Mouse (Mus musculus) effector memory CD4-positive, alpha-beta T cell, adult 7 months (primary cell): ENCODE data around the gene Gm13697. TPM values are rescaled to one million over a fixed set of nuclear protein-coding genes. Genes with fewer than 3 reads are reported as not detected.

ENCODE experiments used
- polyA plus RNA-seq: library from polyadenylated mRNA; unstranded; fragments of 100-300 nt; shearing (Covaris generic); gene quantifications from one replicate; pipeline ENCODE4 v1.2.1, GENCODE M21; 2017

Gene Gm13697
- not detected for polyA plus RNA-seq

DNA sequence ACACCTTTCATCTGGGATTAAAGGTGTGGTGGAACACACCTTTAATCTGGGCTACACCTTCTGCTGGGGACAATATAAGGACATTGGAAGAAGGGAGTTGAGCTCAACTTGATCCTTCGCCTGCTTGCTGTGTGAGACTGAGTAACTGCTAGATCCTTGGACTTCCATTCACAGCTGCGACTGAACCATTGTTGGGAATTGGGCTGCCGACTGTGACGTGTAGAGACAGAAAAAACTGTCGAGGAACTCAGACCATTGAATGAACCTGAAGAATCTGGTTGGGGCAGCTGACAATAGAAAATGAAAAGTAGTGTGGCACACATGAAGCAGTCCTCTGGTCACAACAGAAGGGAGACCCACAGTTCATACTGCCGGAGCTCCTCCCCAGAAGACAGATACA lies at the start of gene Gm13697:
Gm13697 (plus strand) TSS at position 301 of the 400 bp plus-strand sequence.

DNA sequence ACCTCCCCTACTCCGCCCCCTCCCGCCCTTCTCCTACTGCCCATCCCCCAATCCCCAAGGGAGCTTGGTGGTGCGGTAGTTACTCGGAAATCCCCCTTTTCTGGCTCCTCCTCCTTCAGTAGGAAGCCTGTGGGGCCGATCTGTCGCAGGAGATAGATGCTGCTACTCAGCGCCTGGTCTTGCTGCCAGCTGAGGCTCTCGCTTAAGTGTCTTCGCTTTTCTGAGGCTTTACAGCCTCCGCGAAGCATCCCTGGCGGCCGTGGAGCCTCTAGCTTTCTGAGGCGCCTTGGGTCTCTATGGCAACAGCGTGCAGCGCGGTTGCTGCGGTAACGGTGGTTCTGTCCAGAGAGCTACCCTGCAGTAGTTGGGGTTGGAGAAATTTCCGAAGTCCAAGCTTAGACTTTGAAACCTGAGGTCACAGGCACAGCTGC lies 43.6 kb upstream of the Gm13697 start, which contains the start of gene Zswim2:
Zswim2 (minus strand) TSS at position 298 of the 431 bp plus-strand sequence.

DNA sequence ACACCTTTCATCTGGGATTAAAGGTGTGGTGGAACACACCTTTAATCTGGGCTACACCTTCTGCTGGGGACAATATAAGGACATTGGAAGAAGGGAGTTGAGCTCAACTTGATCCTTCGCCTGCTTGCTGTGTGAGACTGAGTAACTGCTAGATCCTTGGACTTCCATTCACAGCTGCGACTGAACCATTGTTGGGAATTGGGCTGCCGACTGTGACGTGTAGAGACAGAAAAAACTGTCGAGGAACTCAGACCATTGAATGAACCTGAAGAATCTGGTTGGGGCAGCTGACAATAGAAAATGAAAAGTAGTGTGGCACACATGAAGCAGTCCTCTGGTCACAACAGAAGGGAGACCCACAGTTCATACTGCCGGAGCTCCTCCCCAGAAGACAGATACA lies 29.1 kb upstream of the Gm13697 start, which contains the start of gene Gm13698:
Gm13698 (plus strand) TSS at position 301 of the 400 bp plus-strand sequence.

DNA sequence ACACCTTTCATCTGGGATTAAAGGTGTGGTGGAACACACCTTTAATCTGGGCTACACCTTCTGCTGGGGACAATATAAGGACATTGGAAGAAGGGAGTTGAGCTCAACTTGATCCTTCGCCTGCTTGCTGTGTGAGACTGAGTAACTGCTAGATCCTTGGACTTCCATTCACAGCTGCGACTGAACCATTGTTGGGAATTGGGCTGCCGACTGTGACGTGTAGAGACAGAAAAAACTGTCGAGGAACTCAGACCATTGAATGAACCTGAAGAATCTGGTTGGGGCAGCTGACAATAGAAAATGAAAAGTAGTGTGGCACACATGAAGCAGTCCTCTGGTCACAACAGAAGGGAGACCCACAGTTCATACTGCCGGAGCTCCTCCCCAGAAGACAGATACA lies 23.3 kb upstream of the Gm13697 start, which contains the start of gene Gm13693:
Gm13693 (plus strand) TSS at position 301 of the 400 bp plus-strand sequence.

DNA sequence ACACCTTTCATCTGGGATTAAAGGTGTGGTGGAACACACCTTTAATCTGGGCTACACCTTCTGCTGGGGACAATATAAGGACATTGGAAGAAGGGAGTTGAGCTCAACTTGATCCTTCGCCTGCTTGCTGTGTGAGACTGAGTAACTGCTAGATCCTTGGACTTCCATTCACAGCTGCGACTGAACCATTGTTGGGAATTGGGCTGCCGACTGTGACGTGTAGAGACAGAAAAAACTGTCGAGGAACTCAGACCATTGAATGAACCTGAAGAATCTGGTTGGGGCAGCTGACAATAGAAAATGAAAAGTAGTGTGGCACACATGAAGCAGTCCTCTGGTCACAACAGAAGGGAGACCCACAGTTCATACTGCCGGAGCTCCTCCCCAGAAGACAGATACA lies 17.5 kb upstream of the Gm13697 start, which contains the start of gene Gm13695:
Gm13695 (plus strand) TSS at position 301 of the 400 bp plus-strand sequence.

DNA sequence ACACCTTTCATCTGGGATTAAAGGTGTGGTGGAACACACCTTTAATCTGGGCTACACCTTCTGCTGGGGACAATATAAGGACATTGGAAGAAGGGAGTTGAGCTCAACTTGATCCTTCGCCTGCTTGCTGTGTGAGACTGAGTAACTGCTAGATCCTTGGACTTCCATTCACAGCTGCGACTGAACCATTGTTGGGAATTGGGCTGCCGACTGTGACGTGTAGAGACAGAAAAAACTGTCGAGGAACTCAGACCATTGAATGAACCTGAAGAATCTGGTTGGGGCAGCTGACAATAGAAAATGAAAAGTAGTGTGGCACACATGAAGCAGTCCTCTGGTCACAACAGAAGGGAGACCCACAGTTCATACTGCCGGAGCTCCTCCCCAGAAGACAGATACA lies 11.7 kb upstream of the Gm13697 start, which contains the start of gene Gm13696:
Gm13696 (plus strand) TSS at position 301 of the 400 bp plus-strand sequence.

DNA sequence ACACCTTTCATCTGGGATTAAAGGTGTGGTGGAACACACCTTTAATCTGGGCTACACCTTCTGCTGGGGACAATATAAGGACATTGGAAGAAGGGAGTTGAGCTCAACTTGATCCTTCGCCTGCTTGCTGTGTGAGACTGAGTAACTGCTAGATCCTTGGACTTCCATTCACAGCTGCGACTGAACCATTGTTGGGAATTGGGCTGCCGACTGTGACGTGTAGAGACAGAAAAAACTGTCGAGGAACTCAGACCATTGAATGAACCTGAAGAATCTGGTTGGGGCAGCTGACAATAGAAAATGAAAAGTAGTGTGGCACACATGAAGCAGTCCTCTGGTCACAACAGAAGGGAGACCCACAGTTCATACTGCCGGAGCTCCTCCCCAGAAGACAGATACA lies 5.9 kb upstream of the Gm13697 start, which contains the start of gene Gm13694:
Gm13694 (plus strand) TSS at position 301 of the 400 bp plus-strand sequence.

DNA sequence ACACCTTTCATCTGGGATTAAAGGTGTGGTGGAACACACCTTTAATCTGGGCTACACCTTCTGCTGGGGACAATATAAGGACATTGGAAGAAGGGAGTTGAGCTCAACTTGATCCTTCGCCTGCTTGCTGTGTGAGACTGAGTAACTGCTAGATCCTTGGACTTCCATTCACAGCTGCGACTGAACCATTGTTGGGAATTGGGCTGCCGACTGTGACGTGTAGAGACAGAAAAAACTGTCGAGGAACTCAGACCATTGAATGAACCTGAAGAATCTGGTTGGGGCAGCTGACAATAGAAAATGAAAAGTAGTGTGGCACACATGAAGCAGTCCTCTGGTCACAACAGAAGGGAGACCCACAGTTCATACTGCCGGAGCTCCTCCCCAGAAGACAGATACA lies 5.7 kb downstream of the Gm13697 start, which contains the start of gene Gm13691:
Gm13691 (plus strand) TSS at position 301 of the 400 bp plus-strand sequence.

Other genes with a start within 250 kb of the Gm13697 start
- gene Fam171b, start 172.1 kb upstream of the Gm13697 start, polyA plus RNA-seq, result 2.0 TPM
- gene Zswim2, start 43.5 kb upstream of the Gm13697 start, polyA plus RNA-seq, result not detected
- not detected for gene Gm13698, start 29.1 kb upstream of the Gm13697 start, polyA plus RNA-seq
- not detected for gene Gm13693, start 23.2 kb upstream of the Gm13697 start, polyA plus RNA-seq
- gene Gm13695, start 17.4 kb upstream of the Gm13697 start, polyA plus RNA-seq, result not detected
- not detected for gene Gm13696, start 11.6 kb upstream of the Gm13697 start, polyA plus RNA-seq
- gene Gm13694, start 5.8 kb upstream of the Gm13697 start, polyA plus RNA-seq, result not detected
- not detected for gene Gm13691, start 5.8 kb downstream of the Gm13697 start, polyA plus RNA-seq